Mouse (Mus musculus): Measurements from ENCODE around the gene Fgfr1op.
A peak's percentile ranks its signal among the peaks of the same experiment; 100 is the strongest.

Fgfr1op gene

GRCm38 (mm10) chr17:8232089-8232488, 66.8 kb downstream of the Fgfr1op start:
- DNase-seq = peak in 1 of 2 experiments; percentile 35

DNA sequence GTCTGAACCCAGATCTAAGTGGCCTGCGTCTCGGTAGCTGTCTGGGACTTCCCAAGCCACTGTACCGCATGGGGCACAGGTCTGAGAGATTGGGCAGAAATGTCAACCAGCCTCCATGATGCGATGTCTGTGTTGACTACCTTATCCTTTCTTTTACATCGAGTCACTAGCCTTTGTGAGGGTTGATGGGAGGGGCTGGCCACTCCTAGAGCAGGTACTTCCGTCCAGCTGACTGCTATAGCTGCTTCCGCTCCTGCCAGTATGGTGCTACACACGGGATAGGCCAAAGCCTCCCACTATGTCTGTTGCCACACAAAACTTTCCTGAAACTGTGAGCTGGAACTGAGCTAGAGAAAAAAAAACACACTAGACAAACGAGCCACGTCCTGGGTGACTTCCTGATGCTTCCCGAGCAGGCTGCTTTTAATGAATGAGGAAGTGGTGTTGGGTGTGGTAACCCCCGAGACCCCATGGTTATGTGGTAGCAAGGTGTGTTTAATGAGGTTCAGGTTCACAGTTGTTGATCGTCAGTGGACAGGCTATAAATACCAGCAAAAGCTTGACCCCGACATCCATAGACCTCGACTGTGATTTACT, 68.4 kb downstream of the Fgfr1op start:
- no peak for DNase-seq

GRCm38 (mm10) chr17:8234537-8234936, 69.2 kb downstream of the Fgfr1op start:
- no peak for DNase-seq

- DNase-seq = no peak
Observed at GRCm38 (mm10) chr17:8235743-8236142, 70.4 kb downstream of the Fgfr1op start, which contains the start of gene Ccr6. TSS of gene Ccr6 (plus strand) at chr17:8236043.

DNA sequence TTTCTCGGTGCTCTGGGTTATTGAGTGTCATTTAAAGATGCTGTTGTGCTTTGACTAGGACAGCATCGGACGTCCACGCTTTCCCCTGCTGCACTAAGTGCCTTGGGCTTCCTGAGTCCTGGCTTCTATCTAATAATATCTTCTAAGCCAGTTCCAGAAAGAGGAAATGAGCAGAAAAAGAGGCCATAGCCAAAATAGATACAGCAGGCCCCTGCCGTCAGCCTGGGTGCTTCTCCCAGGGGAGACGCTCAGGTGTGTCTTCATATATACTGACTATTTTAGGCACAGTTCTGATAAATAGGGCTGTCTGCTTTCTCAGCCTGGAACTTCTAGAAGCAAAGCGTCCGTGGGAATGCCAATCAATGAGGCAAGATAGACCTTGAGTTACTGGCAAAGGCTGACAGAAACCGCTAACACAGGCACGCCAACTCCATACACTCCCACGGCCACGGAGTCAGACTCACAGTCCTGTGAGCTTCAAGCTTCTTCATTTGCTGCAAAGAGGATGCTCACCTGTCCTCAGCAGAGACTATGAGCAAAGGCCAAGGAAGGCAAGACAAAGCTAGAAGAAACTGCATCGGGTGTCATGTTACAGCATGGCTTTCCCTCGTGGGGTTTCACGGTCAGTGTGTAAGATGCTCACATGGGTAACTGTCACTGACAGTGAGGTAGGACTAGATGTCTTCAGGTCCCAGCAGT, 72.9 kb downstream of the Fgfr1op start:
- DNase-seq = no peak

DNA sequence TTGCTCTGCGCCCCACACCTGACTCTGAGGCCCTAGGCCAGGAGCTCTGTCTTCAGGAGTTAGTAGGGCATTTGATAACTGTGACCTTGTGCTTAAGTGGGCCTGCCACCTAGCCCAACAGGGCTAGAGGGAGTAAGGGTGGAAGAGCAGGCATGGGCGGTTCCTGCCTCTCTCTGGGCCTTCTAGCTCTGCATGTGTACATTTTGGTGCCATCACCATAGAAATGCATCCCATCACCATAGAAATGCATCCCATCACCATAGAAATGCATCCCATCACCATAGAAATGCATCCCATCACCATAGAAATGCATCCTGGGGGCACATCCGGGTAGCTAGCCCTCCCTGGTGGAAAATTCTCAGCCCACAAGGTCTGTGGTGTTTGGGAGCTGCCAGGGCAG, 74.3 kb downstream of the Fgfr1op start:
- no peak for DNase-seq

DNA sequence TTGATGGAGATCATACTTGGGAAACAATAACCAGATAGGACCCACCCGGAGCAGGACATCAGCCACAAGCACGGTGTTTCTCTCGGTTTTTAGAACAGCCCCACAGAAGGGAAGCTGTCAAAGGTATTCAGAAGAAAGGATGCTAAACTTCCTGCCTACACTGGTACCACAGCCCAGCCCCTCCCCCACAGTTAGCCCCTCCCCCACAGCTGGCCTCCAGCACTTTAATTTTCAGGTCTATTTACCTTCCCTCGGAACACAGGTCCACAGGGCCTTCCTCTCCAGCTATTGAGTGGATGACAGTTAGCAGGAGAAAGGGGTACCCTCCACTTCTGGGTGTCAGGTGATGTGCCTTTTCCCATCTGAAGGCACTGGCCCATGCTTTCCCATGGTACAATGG, 75.2 kb downstream of the Fgfr1op start:
- DNase-seq = no peak

DNA sequence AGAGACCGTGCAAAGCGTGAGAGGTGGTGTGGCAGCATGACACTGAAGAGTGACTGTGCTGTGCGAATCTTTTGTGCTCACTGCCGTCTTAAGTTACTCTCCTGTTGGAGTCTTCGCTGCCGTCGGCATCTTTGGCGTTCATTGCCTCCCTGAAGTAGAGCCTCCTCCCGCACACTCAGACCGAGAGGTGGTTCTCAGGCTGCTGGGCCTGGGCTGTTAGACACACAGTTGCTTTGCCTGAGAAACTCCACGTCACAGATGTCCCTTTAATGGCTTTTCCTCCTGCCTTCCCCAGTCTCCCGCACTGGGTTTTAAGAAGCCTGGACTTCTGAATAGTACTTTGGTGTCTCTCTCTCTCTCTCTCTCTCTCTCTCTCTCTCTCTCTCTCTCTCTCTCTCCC, 76.3 kb downstream of the Fgfr1op start:
- DNase-seq = no peak

DNA sequence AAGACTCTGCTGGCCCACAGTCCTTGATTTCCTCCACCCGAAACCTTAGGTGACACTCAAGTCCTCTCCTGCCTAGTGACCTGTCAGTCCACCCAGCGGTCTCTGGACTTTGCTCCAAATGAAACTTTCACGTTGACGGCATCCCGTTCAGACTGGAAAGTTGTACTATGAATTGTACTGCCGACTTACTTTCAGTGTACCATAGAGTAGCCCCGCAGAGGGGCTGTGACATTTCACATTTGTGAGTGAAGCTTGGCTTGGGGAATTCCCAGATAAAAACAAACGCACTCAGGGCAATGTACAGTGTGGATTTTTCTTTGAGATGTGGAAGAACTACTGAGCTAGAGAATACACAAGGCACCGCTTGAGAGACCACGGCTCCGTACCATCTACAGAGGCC, 76.9 kb downstream of the Fgfr1op start:
- DNase-seq = no peak

DNA sequence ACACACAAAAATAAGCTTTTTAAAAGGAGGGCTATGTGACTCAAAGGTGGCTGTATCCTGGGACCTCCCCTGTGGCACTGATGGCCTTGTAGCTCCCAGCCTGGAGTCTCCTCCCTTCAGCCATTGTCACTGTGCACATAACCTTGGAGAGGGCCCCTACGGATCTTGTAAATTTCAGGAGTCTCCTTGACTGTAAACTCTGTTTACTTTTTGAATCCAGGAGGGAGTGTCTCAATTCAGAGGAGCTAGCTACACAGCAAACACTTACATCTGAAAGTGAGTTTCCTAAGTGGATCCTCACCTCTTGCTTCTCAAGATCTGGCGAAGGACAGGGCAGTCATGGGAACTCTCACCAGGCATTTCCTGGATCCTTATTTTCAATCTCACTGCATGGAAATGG, 78.8 kb downstream of the Fgfr1op start:
- no peak for DNase-seq

DNA sequence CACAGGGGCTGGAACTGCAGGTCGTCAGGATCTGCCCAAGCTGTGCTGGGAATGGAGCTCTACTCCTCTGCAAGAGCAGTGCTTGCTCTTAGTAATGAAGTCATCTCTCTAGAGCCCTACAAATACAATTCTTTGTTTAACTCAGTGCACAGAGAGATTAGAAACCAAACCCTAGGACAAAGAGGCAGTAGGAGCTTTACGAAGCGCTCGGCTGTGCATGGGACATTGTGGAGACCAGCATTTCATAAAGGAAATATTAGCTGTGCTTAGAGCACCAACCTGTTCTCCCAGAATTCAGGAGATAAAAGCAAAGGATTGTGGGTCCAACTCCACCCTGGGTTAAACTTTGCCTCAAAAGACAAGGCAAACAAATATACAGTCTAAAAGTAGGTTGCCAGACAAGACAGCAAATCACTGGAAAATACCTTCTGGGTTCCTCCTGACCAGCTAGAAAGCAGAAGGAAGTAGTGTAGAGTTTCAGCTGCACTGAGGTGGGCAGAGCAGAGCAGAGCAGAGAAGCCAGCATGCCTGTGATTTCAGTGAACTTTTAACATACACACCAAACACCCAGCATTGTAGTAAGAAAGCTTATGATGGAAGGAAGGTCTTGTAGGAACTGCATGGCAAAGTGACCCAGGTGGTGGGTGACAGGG, 80.9 kb downstream of the Fgfr1op start:
- no peak for DNase-seq
